ENCODE assay signal across 10 mouse cellular contexts in the genomic region with DNA sequence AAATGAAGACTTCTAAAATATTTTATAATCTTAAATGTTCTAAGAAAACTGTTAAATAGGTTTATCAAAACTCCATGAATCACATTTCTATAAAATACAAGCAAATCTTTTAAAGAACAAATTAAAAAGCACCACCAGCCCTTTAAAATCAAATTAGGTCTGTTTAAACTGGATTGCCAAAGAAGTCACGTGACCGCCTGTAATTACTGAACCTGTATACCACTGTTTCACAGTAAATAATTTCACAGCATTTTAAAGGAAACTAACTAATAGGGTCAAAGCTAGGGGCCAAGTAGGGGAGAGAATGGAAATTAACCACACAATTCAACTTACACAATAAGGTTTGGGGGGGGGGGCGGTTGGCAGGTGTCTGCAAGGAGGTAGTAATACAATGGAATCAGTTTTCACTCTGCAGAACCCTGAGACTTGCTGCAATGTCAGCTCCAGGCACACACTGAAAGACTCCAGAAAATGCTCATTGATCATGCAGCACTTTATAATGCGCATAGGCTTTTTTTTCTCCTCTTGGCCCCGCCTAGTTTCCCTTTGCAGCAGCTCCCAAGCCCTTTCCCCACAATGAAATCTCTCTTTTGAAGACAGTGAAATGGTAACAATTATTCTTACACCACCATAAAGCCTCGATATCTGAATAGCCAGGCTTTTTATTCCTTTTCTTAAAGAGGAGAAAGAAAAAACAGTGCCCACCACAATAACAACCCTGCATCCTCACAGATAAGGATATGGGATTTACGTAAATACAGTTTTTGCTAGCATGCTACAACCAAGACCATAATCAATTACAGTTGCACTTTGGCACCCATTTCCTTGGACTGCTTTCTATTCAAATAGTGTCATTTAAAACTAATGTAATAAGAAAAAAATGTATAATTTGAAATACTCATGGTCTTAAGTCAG. TPM values are rescaled to one million over a fixed set of nuclear protein-coding genes. Genes with fewer than 3 reads are reported as not detected.
DNase-seq lines count a peak whose midpoint lies in the region; ATAC-seq and TF ChIP-seq lines count a peak whose summit lies in the region.
"Had no signal": no experiment of that assay in that cellular context is flagged by ENCODE, and none has a peak within 500 bp of the region (broad histone marks: within the 10 kb centered on the region; RNA-seq: fewer than 3 reads in every experiment).

No protein-coding gene starts in this region.

- H3K27me3 ChIP-seq in intestine, embryonic 15.5 days (replicated peaks) = no peaks in the 10 kb centered on the region
- no peaks in the 10 kb centered on the region for H3K27me3 ChIP-seq in midbrain, embryonic 16.5 days (ENCODE audit: control insufficient read depth, insufficient read depth, low read depth, low read length)
- H3K27me3 ChIP-seq: embryonic facial prominence, embryonic 12.5 days had no signal

- no peak for TF ChIP-seq CTCF in gastrocnemius, adult 2 months (IDR thresholded peaks at IDR 0.05)

- DNase-seq in gastrocnemius, adult 2 months = no peak
- no peak for DNase-seq in gastrocnemius, postnatal 36 days
- DNase-seq in embryo, embryonic 9.5 days (ENCODE audit: extremely low spot score) = peak; percentile 8
- DNase-seq in kidney, adult 11 months = no peak
- DNase-seq in adrenal gland, postnatal 25 days = no peak
- DNase-seq: adrenal gland, adult 8-10 months had no signal

- H3K4me2 ChIP-seq in intestine, embryonic 15.5 days (replicated peaks) = no peak overlapping the region
- H3K4me2 ChIP-seq in midbrain, embryonic 16.5 days (ENCODE audit: low read length) = peak overlapping the region; percentile 53

- intact Hi-C loops in gastrocnemius, adult 2 months (cut with DNase I) = no loop called here
- intact Hi-C loops in gastrocnemius, postnatal 36 days (cut with DNase I) = no loop called here

- no peaks in the 10 kb centered on the region for H3K9me3 ChIP-seq in intestine, embryonic 15.5 days
- no peaks in the 10 kb centered on the region for H3K9me3 ChIP-seq in midbrain, embryonic 16.5 days (replicated peaks; ENCODE audit: control insufficient read depth, low read length, poor library complexity, severe bottlenecking)
- H3K9me3 ChIP-seq: embryonic facial prominence, embryonic 12.5 days had no signal

- no peaks in the 10 kb centered on the region for H3K36me3 ChIP-seq in intestine, embryonic 15.5 days
- no peaks in the 10 kb centered on the region for H3K36me3 ChIP-seq in midbrain, embryonic 16.5 days (ENCODE audit: control insufficient read depth, insufficient read depth, low read length)
- H3K36me3 ChIP-seq: embryonic facial prominence, embryonic 12.5 days had no signal

- peaks cover 3% of the 10 kb centered on the region; the same call in 1 of the 2 replicates for H3K4me1 ChIP-seq in intestine, embryonic 15.5 days (replicated peaks)
- H3K4me1 ChIP-seq in midbrain, embryonic 16.5 days (ENCODE audit: control insufficient read depth, insufficient read depth, low read length) = peaks cover 8% of the 10 kb centered on the region

- no peak overlapping the region for H3K9ac ChIP-seq in intestine, embryonic 15.5 days
- peak overlapping the region; percentile 6; the same call in 1 of the 2 replicates for H3K9ac ChIP-seq in midbrain, embryonic 16.5 days (ENCODE audit: low read depth, low read length)
- H3K9ac ChIP-seq: embryonic facial prominence, embryonic 12.5 days had no signal

- peak; percentile 42; the same call in 1 of the 2 replicates for ATAC-seq in intestine, embryonic 15.5 days
- peak; percentile 36; the same call in 1 of the 2 replicates for ATAC-seq in midbrain, embryonic 16.5 days
- no peak for ATAC-seq in CD4-positive, CD25-positive, alpha-beta regulatory T cell, adult 4 months

- H3K27ac ChIP-seq in gastrocnemius, adult 2 months = peak overlapping the region; percentile 87
- no peak overlapping the region for H3K27ac ChIP-seq in intestine, embryonic 15.5 days
- H3K27ac ChIP-seq in midbrain, embryonic 16.5 days (ENCODE audit: low read length) = no peak overlapping the region

- H3K4me3 ChIP-seq in gastrocnemius, adult 2 months = peak overlapping the region; percentile 71
- H3K4me3 ChIP-seq in intestine, embryonic 15.5 days (replicated peaks) = no peak overlapping the region
- peak overlapping the region; percentile 13 for H3K4me3 ChIP-seq in midbrain, embryonic 16.5 days (ENCODE audit: low read depth, low read length)

- 72% methylated on average over 7 of the region's 7 CpGs for WGBS in intestine, embryonic 15.5 days
- 26% methylated on average over 7 of the region's 7 CpGs for WGBS in midbrain, embryonic 16.5 days

RNA-seq across cellular contexts. Expression of a gene that starts 27.9 kb away (rescaled TPM):
- total RNA-seq in gastrocnemius, adult 2 months (2021) = 10 to 100 TPM; 48.2 to 55.3 TPM
- 10 to 100 TPM; 39.8 to 45.8 TPM for total RNA-seq in gastrocnemius, postnatal 36 days (2021)
- 23.1 and 23.2 TPM in 2 replicates for polyA plus RNA-seq in intestine, embryonic 15.5 days (2015; fragmentation: Nextera tagmentation; extraction: Ambion mirVana)
- polyA plus RNA-seq in midbrain, embryonic 16.5 days (2015; fragmentation: Nextera tagmentation; extraction: Ambion mirVana) = 28.4 and 33.1 TPM in 2 replicates
- polyA plus RNA-seq in CD4-positive, CD25-positive, alpha-beta regulatory T cell, adult 4 months (2017; shearing (Covaris generic)) = 10 to 100 TPM; 44.6 to 53.6 TPM
- 104 and 112 TPM in 2 replicates for total RNA-seq in adrenal gland, postnatal 25 days (2021)

RNA-seq across cellular contexts. Expression of a gene that starts 28.6 kb away (rescaled TPM):
- under 1 TPM; 0.47 to 0.56 TPM for total RNA-seq in gastrocnemius, adult 2 months (2021)
- under 1 TPM; 0.20 to 0.54 TPM for total RNA-seq in gastrocnemius, postnatal 36 days (2021)
- 5.5 and 6.6 TPM in 2 replicates for polyA plus RNA-seq in intestine, embryonic 15.5 days (2015; fragmentation: Nextera tagmentation; extraction: Ambion mirVana)
- 4.8 and 5.4 TPM in 2 replicates for polyA plus RNA-seq in midbrain, embryonic 16.5 days (2015; fragmentation: Nextera tagmentation; extraction: Ambion mirVana)
- 1 to 10 TPM; 2.2 to 2.5 TPM for polyA plus RNA-seq in CD4-positive, CD25-positive, alpha-beta regulatory T cell, adult 4 months (2017; shearing (Covaris generic))
- total RNA-seq in adrenal gland, postnatal 25 days (2021) = 4.2 and 5.9 TPM in 2 replicates
